Mouse (Mus musculus) midbrain, embryonic 13.5 days (tissue): ENCODE measurements at regions not wholly inside any gene's neighbourhood (a gene's known extent, or its start where the extent isn't known, plus 50 kb on each side); places are given as distances from the start of the nearest gene placed in this dataset.

ENCODE experiments used
- ATAC-seq: fragments of 200-750 bp; cut with Nextera tagmentation; 2 replicates; pipeline ENCODE4 v1.8.0; 2017; ENCODE audit warnings: mild to moderate bottlenecking, moderate TSS enrichment, moderate library complexity
- H3K27ac ChIP-seq: fragments of 300-500 bp; sonication (generic); 2 replicates; pipeline ENCODE4 v1.5.1; 2015; ENCODE audit warnings: inconsistent platforms, mild to moderate bottlenecking, moderate library complexity
- H3K27me3 ChIP-seq: fragments of 300-500 bp; sonication (generic); 2 replicates; pipeline ENCODE4 v1.6.1; 2015; ENCODE audit warnings: mild to moderate bottlenecking, inconsistent platforms
- H3K36me3 ChIP-seq: fragments of 300-500 bp; sonication (generic); 2 replicates; pipeline ENCODE4 v1.6.1; 2015; ENCODE audit warnings: mild to moderate bottlenecking, inconsistent platforms
- H3K4me1 ChIP-seq: fragments of 300-500 bp; sonication (generic); replicated peaks from 2 replicates; pipeline ENCODE4 v1.6.1; 2015; ENCODE audit warnings: inconsistent platforms
- H3K4me2 ChIP-seq: fragments of 300-500 bp; sonication (generic); replicated peaks from 2 replicates; pipeline ENCODE4 v1.6.1; 2015; ENCODE audit warnings: moderate library complexity, mild to moderate bottlenecking, inconsistent platforms
- H3K4me3 ChIP-seq: fragments of 300-500 bp; sonication (generic); replicated peaks from 2 replicates; pipeline ENCODE4 v1.5.1; 2015; ENCODE audit warnings: mild to moderate bottlenecking, inconsistent platforms
- H3K9ac ChIP-seq: fragments of 300-500 bp; sonication (generic); replicated peaks from 2 replicates; pipeline ENCODE4 v1.6.1; 2015; ENCODE audit warnings: mild to moderate bottlenecking, inconsistent platforms
- H3K9me3 ChIP-seq: fragments of 300-500 bp; sonication (generic); 2 replicates; pipeline ENCODE4 v1.6.1; 2016; ENCODE audit warnings: mild to moderate bottlenecking, inconsistent platforms
- WGBS: fragments of 180-500 bp; shearing (Covaris S2); methylation state at CpG from one replicate; pipeline ENCODE4 v1.1.7; 2015; 5-methylcytosine and 5-hydroxymethylcytosine counted together

DNA sequence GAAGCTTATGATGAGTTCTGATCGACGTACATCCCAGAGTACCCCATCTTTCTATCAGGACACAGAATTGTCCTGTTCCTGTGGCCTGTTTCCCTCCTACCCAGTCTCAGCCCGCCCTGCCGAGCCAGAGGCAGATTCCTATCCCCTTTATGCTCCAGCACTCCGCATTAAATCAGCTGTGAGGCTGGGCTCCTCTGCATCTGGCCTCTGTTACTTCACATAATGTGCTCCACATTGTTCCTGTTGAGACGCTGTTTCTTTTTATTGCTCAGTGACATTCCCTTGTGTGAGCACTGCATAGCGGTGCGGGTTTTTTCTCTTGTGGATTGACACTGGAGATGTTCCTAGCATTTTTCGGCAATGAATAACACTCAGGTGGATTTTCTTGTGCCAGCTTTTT lies 68.2 kb upstream of the Shb start:
- H3K27me3 ChIP-seq: peaks cover 12% of the 10 kb centered on the region
- 0 out of 2 replicates have a peak, but pooled peaks have one; percentile 27 for ATAC-seq
- no peak overlapping the region for H3K9ac ChIP-seq
- H3K4me1 ChIP-seq: peaks cover 15% of the 10 kb centered on the region
- no peaks in the 10 kb centered on the region for H3K9me3 ChIP-seq
- 0 out of 2 replicates have a peak overlapping the region, but pooled peaks have one; percentile 1 for H3K27ac ChIP-seq
- 28% methylated on average over 9 of the region's 9 CpGs for WGBS
- H3K4me2 ChIP-seq: no peak overlapping the region
- no peak overlapping the region for H3K4me3 ChIP-seq
- H3K36me3 ChIP-seq: no peaks in the 10 kb centered on the region

DNA sequence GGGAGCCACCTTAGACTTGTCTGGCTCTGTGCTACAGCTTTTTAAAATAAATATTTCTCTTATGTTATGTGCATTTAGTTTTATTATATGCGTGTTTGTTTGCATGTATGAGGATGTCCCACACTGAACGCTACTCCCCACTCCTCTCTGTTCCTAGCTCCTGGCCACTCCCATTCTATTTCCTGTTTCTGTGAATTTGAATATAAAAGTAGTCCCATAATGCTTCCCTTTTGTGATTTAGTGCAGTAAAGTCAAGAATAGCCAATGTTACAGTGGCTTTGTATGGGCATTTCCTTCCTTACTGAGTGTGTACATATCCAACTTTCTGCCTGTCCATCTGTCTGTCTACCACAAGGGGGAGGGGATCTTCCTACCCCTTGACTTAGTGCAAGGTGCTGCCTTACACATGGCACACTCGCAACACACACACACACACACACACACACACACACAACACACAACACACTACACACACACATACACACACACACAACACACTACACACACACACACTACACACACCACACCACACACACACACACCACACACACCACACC lies 61.2 kb upstream of the Shb start:
- H3K4me2 ChIP-seq: no peak overlapping the region
- H3K27me3 ChIP-seq: peaks cover 21% of the 10 kb centered on the region; the same call in 1 of the 2 replicates
- no peak overlapping the region for H3K27ac ChIP-seq
- no peak for ATAC-seq
- WGBS: 94% methylated on average over 3 of the region's 3 CpGs
- no peaks in the 10 kb centered on the region for H3K9me3 ChIP-seq
- H3K4me3 ChIP-seq: no peak overlapping the region
- H3K9ac ChIP-seq: no peak overlapping the region
- peaks cover 17% of the 10 kb centered on the region for H3K4me1 ChIP-seq
- H3K36me3 ChIP-seq: no peaks in the 10 kb centered on the region

DNA sequence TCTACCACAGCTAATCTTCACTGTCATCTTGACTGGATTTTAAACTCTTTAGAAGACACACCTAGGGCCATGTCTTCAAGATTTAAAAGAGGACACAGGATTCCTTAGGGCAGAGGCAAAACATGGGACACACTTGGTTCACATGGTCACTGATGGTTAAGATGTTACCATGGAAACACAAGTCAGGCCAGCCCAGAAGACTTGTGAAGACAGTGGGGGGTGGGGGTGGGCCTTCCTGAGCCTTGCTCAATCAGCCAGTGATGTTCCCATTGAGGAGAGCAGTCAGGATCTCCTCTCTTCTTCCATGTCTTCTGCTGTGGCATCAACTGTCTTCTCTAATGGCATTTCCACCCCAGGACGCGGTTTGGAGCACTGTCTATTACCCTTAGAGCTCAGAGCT lies 60.5 kb upstream of the Shb start:
- Histone ChIP-seq H3K4me2 (no peak overlapping the region), H3K9ac (no peak overlapping the region), H3K9me3 (no peaks in the 10 kb centered on the region), H3K27me3 (peaks cover 21% of the 10 kb centered on the region; the same call in 1 of the 2 replicates), H3K4me1 (peaks cover 22% of the 10 kb centered on the region), H3K4me3 (no peak overlapping the region), H3K27ac (no peak overlapping the region), H3K36me3 (no peaks in the 10 kb centered on the region)
- WGBS: 31% methylated on average over 2 of the region's 2 CpGs
- no peak for ATAC-seq

DNA sequence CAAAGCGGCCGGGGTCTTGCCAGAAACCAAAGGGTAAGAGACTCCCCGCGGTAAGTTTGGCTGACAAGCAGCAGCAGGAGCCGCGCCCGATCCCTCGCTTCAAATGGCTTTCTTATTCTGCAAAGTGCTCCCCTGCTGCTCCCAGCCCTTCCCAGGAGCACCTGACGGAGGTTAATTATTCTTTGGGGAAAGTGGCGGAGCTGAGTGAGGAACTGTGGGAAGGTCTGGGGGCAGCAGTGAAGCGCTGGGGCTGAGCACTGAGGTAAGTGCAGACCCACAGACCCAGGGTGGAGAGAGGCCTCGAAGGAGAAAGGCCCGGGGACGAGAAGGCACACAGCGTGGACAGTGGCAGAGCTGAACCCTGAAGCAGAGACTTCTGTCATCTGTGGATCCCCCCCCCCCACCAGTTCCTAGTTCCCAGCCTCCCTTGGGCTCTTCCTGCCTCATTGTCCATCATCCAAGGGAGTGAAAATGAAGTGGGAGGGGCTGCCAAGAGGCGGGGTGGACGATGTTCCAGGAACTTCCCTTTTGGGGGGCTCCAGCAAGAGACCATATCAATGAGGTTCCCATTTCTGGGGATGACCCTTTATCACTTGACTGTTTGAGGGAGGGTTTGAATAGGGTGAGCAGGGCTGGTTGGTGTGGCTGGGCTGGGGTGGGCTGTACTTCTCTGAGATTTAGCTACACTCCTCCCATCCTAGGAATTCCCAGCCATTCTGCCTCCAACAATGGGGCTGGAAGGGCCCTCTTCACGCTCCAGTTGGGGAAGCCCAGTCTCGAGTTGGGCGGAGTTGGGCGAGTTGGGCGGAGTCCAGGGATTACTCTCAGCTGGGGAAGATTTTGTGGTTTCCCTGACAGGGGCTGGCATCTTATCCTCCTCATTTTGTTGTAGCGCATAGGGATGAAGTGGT lies 59.4 kb upstream of the Shb start:
- Histone ChIP-seq H3K4me2 (peak overlapping the region; percentile 50), H3K27ac (no peak overlapping the region), H3K27me3 (peaks cover 24% of the 10 kb centered on the region; the same call in 1 of the 2 replicates), H3K9me3 (no peaks in the 10 kb centered on the region), H3K4me3 (peak overlapping the region; percentile 21), H3K36me3 (no peaks in the 10 kb centered on the region), H3K4me1 (peaks cover 22% of the 10 kb centered on the region), H3K9ac (peak overlapping the region; percentile 43; the same call in 1 of the 2 replicates)
- peak; percentile 66; the same call in 1 of the 2 replicates for ATAC-seq
- 2% methylated on average over 23 of the region's 23 CpGs for WGBS

DNA sequence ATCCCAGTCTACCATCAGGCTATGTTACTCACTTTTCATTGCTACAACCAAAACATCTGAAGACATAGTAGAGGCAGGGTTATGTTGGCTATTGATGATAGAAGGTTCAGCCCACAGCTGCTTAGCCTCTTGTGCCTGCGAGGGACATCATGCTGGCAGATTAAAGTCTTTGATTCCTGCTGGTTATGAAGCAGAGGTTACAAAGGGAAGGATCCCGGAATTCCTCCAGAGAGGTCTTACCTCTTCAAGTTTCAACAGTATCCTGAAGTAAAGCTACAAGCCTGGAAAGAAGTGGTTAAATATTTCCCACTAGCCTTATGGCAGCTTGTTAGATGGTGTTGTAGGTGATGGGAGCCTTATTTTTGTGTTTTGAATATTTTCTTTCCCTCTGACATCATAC lies 58.6 kb upstream of the Shb start:
- Histone ChIP-seq H3K27ac (no peak overlapping the region), H3K9me3 (no peaks in the 10 kb centered on the region), H3K36me3 (no peaks in the 10 kb centered on the region), H3K4me3 (no peak overlapping the region), H3K9ac (no peak overlapping the region), H3K4me1 (peaks cover 22% of the 10 kb centered on the region), H3K27me3 (peaks cover 31% of the 10 kb centered on the region; the same call in 1 of the 2 replicates), H3K4me2 (0 out of 2 replicates have a peak overlapping the region, but pooled peaks have one; percentile 50)
- no peak for ATAC-seq
- WGBS: 6% methylated on average over 2 of the region's 2 CpGs

DNA sequence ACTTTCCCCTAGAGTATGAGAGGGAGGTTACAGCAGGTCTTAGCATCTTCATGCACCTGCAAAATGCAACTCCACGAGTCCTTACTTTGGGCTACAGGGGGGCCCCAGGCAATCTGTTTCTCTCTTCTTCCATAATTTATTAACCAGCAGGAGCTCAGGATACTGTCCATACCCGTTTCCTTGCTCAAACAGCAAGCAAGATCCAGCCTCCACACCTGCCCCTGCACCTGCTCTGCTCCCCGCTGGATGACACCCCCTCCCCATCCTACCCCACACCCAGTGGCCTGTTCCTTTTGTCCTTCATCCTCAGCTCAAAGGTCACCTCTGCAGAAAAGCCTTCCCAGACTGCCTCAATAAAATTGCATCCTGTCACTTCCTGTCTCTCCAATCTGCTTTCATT lies 56.1 kb upstream of the Shb start:
- WGBS: 28% methylated on average over 3 of the region's 3 CpGs
- Histone ChIP-seq H3K9ac (no peak overlapping the region), H3K27ac (no peak overlapping the region), H3K4me1 (peaks cover 25% of the 10 kb centered on the region), H3K4me3 (no peak overlapping the region), H3K36me3 (no peaks in the 10 kb centered on the region), H3K4me2 (no peak overlapping the region), H3K27me3 (peaks cover 42% of the 10 kb centered on the region; the same call in 1 of the 2 replicates), H3K9me3 (no peaks in the 10 kb centered on the region)
- no peak for ATAC-seq

DNA sequence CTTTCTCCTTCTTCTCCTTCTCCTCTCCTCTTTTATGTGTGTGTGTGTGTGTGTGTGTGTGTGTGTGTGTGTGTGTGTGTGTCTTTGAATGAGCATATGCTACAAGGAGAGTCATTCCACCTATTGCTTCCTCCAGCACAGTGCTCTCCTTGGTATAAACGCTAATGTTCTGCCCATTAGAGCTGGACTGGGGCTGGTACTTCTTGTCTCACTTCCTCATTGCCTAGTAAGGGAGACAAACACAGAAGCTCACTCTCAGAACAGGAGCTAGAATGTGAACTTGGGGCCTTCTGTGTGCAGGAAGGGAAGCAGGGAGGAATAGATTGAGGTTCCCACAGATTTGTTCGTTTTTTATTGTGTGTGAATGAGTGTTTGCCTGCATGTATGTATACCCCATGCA lies 54.9 kb upstream of the Shb start:
- no peaks in the 10 kb centered on the region for H3K9me3 ChIP-seq
- no peak overlapping the region for H3K4me3 ChIP-seq
- no peaks in the 10 kb centered on the region for H3K36me3 ChIP-seq
- no peak for ATAC-seq
- peaks cover 37% of the 10 kb centered on the region; the same call in 1 of the 2 replicates for H3K27me3 ChIP-seq
- H3K9ac ChIP-seq: no peak overlapping the region
- WGBS: 78% methylated on average over 2 of the region's 2 CpGs
- H3K4me2 ChIP-seq: no peak overlapping the region
- H3K4me1 ChIP-seq: peaks cover 25% of the 10 kb centered on the region
- no peak overlapping the region for H3K27ac ChIP-seq

DNA sequence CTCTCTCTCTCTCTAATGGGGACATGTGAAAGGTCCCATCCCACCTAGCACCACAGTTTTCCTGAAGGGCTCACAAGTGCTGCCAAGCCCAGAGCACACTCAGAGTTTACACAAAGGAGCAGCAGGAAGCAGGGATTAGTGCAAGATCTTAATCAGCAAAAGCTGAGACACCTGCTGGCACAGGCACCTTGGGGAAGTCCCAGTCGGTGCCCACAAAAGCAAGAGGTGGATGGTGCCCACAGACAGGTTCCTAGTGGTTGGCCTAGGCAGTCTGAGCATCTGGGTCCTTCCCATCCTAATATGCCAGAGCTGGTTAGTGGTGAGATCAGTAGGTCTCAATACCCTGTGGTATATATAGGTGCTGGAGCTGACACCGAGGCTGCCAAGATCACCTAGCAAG lies 54.0 kb upstream of the Shb start:
- 34% methylated on average over 2 of the region's 2 CpGs for WGBS
- Histone ChIP-seq H3K9ac (no peak overlapping the region; the same call in 1 of the 2 replicates), H3K4me2 (no peak overlapping the region), H3K27me3 (peaks cover 31% of the 10 kb centered on the region; the same call in 1 of the 2 replicates), H3K4me3 (no peak overlapping the region), H3K27ac (no peak overlapping the region), H3K9me3 (no peaks in the 10 kb centered on the region), H3K4me1 (peaks cover 16% of the 10 kb centered on the region), H3K36me3 (no peaks in the 10 kb centered on the region)
- ATAC-seq: no peak

DNA sequence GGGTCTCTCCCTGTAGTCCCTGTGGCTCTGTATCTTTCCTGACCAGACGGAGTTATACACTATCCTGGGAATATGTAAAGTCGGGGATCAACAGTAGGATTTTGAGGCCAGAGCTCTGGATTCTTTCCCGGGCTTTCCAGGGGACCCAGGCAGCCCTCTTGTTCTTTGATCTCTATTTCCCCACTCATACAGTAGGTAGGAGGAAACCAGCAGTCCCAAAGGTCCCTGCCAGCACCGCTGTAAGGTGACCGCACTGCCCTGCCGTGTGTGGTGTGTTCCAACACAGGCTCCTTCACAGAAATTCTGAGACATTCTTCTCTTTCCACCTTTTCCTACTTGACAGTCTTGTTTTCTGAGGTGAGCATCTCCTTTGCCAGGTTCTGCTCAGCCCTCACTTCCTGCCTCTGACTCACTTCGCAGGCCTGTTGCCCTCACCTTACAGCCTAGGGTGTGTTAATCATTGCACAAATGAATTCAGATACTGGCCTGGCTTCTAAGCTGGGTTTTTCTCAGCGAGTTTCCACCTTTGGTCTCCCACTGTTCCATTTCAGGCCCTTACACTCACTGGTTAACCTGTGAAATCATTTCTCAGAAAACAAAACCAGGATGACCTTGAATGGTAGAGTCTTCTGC lies 53.0 kb upstream of the Shb start:
- no peak for ATAC-seq
- H3K9me3 ChIP-seq: no peaks in the 10 kb centered on the region
- no peaks in the 10 kb centered on the region for H3K36me3 ChIP-seq
- H3K4me3 ChIP-seq: no peak overlapping the region
- H3K27ac ChIP-seq: no peak overlapping the region
- H3K27me3 ChIP-seq: peaks cover 26% of the 10 kb centered on the region; the same call in 1 of the 2 replicates
- H3K4me1 ChIP-seq: peaks cover 10% of the 10 kb centered on the region
- WGBS: 60% methylated on average over 8 of the region's 8 CpGs
- H3K4me2 ChIP-seq: no peak overlapping the region
- H3K9ac ChIP-seq: no peak overlapping the region

DNA sequence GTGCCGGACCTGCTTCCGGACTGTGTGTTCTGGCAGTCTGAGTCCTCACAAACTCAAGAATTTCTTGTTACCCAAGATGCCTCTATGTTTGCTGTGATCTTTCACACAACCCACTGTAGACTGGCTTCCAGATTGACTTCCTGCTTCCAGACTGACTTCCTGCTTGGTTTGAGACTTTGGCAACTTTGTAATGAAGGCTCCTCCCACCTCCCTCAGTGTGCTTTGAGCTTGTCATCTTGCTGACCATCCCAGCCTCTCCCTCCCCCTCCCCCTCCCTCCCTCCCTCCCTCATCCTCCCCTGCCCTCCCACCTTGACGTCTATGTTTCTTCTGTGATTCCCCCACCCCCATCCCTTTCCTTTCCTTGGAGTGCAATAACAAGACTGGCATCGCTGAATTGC lies 51.7 kb upstream of the Shb start:
- peaks cover 26% of the 10 kb centered on the region; the same call in 1 of the 2 replicates for H3K27me3 ChIP-seq
- no peak overlapping the region for H3K27ac ChIP-seq
- H3K36me3 ChIP-seq: no peaks in the 10 kb centered on the region
- WGBS: 61% methylated on average over 4 of the region's 4 CpGs
- H3K4me1 ChIP-seq: peaks cover 11% of the 10 kb centered on the region
- ATAC-seq: no peak
- H3K9ac ChIP-seq: no peak overlapping the region
- H3K9me3 ChIP-seq: no peaks in the 10 kb centered on the region
- H3K4me2 ChIP-seq: no peak overlapping the region
- H3K4me3 ChIP-seq: no peak overlapping the region

DNA sequence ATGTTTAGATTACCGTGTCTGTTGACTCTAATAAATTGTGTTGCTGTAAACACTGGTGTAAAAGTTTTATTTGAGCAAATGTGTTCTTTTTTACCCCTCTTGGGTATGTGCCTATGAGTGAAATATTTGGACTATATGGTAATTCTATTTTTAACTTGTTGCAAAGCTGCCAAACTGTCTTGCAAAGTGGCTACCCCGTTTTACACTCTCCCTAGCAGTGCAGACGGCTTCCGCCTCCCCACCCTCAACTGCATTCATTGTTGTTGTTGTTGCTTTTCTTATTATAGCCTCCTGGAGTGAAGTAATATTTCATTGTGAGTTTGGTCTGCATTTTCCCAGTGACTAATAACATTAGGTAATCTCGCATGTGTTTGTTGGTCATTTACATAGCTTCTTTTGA lies 50.2 kb upstream of the Shb start:
- Histone ChIP-seq H3K9me3 (no peaks in the 10 kb centered on the region), H3K4me2 (no peak overlapping the region), H3K27ac (no peak overlapping the region), H3K27me3 (peaks cover 26% of the 10 kb centered on the region; the same call in 1 of the 2 replicates), H3K4me3 (no peak overlapping the region), H3K36me3 (no peaks in the 10 kb centered on the region), H3K9ac (no peak overlapping the region), H3K4me1 (peaks cover 17% of the 10 kb centered on the region)
- no peak for ATAC-seq
- WGBS: 80% methylated on average over 5 of the region's 5 CpGs
